Mouse (Mus musculus): ENCODE data around the gene Osbpl2.
A peak's percentile ranks its signal among the peaks of the same experiment; 100 is the strongest.

Gene Osbpl2

DNA sequence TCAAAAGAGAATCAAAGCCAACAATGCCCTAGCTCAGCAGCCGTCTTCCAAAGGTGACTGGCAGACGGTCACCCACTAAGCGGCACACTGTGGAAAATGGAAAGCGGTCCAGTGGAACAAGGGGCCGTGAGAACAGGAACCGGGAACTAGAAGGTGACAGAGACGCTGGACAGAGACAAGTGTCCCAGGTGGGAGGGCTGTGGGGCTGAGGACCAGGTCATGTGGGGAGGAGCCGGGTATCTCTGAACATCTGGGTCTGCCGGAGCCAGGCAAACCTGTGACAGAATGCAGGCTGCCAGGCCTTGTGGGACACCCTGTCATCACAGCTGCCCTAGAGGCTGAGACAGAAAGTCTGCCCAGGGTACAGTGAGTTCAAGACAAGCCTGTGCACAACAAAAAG, 85.4 kb downstream of the Osbpl2 start:
- DNase-seq: no peak

DNA sequence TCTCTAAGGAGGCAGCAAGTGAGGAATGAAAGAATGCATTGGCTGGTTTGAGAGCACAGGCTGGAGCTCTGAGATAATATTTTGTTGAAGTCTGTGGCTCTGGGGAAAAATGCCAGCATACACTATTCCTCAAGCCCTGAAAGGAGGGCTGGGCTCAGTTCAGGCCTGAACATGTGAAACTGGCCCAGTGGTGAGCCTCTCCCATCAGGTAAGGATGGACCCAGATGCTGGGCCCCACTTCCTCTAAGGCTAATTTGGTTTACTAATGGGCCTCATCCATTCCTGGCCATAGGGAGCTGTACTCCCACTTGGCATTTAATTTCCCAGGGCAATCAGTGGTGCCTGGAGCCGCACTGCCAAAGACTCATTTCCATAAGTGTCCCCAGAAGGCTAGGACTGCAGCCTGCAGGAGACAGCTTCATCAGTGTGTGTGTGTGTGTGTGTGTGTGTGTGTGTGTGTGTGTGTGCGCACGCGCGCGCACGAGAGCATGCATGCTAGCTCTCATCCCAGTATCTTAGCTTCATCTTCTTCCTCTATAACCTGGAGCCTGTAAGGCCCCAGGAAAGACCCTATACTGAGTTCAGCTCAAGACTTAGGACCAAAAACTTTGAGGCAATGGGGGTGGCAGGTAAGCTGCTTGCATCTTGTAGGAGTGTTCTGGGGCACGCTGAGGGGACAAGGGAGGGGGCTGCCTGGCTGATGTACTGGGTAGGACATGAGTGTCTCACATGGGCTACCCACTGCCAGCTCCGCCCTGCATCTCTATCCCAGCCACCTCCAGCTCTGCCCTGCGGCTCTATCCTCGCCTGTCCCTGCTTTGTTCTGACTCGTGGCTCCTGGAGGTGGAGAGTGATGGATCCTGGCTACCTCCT, 86.2 kb downstream of the Osbpl2 start:
- no peak for DNase-seq

GRCm38 (mm10) chr2:180205956-180206280, 86.8 kb downstream of the Osbpl2 start:
- DNase-seq: no peak

- peak; percentile 80 for DNase-seq
Observed at GRCm38 (mm10) chr2:180207840-180208239, 88.7 kb downstream of the Osbpl2 start.

DNA sequence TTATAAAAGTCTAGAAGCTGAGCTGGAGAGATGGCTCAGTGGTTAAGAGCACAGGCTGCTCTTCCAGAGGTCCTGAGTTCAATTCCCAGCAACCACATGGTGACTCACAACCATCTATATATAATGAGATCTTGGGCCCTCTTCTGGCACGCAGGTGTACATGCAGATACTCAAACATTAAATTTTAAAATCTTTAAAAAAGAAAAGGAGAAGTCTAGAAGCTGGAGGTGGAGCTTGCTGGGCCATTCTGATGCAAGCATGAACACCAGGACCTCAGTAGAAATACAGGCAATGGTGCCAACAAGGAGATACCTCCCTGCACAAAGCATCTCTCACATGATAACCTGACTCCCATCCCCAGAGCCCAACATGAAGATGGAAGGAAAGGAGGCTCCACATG, 89.9 kb downstream of the Osbpl2 start:
- DNase-seq: no peak

DNA sequence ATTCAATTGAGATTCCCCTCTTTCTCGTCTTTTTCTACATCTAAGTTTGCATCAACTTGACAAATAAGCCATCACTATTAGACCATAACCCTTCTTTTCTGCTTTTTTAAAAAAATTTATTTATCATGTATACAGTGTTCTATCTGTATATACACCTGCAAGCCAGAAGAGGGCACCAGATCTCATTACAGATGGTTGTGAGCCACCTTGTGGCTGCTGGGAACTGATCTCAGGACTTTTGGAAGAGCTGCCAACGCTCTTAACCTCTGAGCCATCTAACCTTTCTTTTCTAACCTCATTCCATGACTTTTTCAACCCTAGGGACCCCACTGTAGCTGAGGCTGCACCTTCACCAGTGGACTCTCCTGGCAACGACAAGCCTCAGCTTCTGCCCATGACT, 93.1 kb downstream of the Osbpl2 start:
- DNase-seq: no peak
